Mouse (Mus musculus) liver, embryonic 13.5 days (tissue): ENCODE results near the gene Plin5. TPM values are rescaled to one million over a fixed set of nuclear protein-coding genes. Genes with fewer than 3 reads are reported as not detected.

Experiments used
- ATAC-seq: fragments of 200-750 bp; cut with Nextera tagmentation; 2 replicates; pipeline ENCODE4 v1.8.0; 2017; ENCODE audit warnings: low read depth, mild to moderate bottlenecking, moderate number of reproducible peaks, moderate library complexity
- DNase-seq: peaks from one replicate; pipeline ENCODE4 v3.0.0; 2022
- H3K27ac ChIP-seq: fragments of 300-500 bp; sonication (generic); 2 replicates; pipeline ENCODE4 v1.5.1; 2015; ENCODE audit warnings: moderate library complexity, mild to moderate bottlenecking, inconsistent platforms
- H3K27me3 ChIP-seq: fragments of 300-500 bp; sonication (generic); 2 replicates; pipeline ENCODE4 v1.6.1; 2015; ENCODE audit warnings: mild to moderate bottlenecking, inconsistent platforms
- H3K36me3 ChIP-seq: fragments of 300-500 bp; sonication (generic); 2 replicates; pipeline ENCODE4 v1.6.1; 2015; ENCODE audit warnings: mild to moderate bottlenecking, inconsistent platforms
- H3K4me1 ChIP-seq: fragments of 300-500 bp; sonication (generic); replicated peaks from 2 replicates; pipeline ENCODE4 v1.6.1; 2015; ENCODE audit warnings: inconsistent platforms
- H3K4me2 ChIP-seq: fragments of 300-500 bp; sonication (generic); 2 replicates; pipeline ENCODE4 v1.6.1; 2015; ENCODE audit warnings: inconsistent platforms, mild to moderate bottlenecking, moderate library complexity
- H3K4me3 ChIP-seq: fragments of 300-500 bp; sonication (generic); replicated peaks from 2 replicates; pipeline ENCODE4 v1.5.1; 2015; ENCODE audit warnings: mild to moderate bottlenecking, inconsistent platforms
- H3K9ac ChIP-seq: fragments of 300-500 bp; sonication (generic); 2 replicates; pipeline ENCODE4 v1.6.1; 2015; ENCODE audit warnings: mild to moderate bottlenecking, inconsistent platforms
- H3K9me3 ChIP-seq: fragments of 300-500 bp; sonication (generic); replicated peaks from 2 replicates; pipeline ENCODE4 v1.6.1; 2016; ENCODE audit warnings: inconsistent platforms
- WGBS: fragments of 180-500 bp; shearing (Covaris S2); methylation state at CpG from one replicate; pipeline ENCODE4 v1.1.7; 2015; ENCODE audit not compliant: insufficient replicate concordance; 5-methylcytosine and 5-hydroxymethylcytosine counted together
- polyA plus RNA-seq: library from polyadenylated mRNA; unstranded; fragments of >200 nt; fragmentation: Nextera tagmentation; extraction: Ambion mirVana; gene quantifications from 2 replicates; pipeline ENCODE4 v1.2.1, GENCODE M21; 2015

Gene Plin5
- 0.23 and 0.32 TPM in 2 replicates for polyA plus RNA-seq

- ATAC-seq (peak; percentile 59), DNase-seq (peak; percentile 42)
- H3K27me3 ChIP-seq, result peaks cover 56% of the 10 kb centered on the region
- peak within 1 kb of the TSS; percentile 38 for H3K4me3 ChIP-seq
- WGBS, result 3% methylated on average over 27 of the region's 27 CpGs
- no peak within 1 kb of the TSS for H3K9ac ChIP-seq
- H3K4me1 ChIP-seq, result peaks cover 15% of the 10 kb centered on the region
- H3K36me3 ChIP-seq, result no peaks in the 10 kb centered on the region
- H3K4me2 ChIP-seq, result peak within 1 kb of the TSS; percentile 64
- H3K27ac ChIP-seq, result no peak within 1 kb of the TSS
- no peaks in the 10 kb centered on the region for H3K9me3 ChIP-seq
Measured at GRCm38 (mm10) chr17:56117251-56117710, at the start of gene Plin5. TSS of gene Plin5 (minus strand) at chr17:56117596.

GRCm38 (mm10) chr17:56165671-56166070, 48.3 kb upstream of the Plin5 start:
- Histone ChIP-seq H3K4me1 (peaks cover 55% of the 10 kb centered on the region), H3K9ac (no peak overlapping the region), H3K27me3 (peaks cover 8% of the 10 kb centered on the region; the same call in 1 of the 2 replicates), H3K27ac (no peak overlapping the region), H3K4me2 (no peak overlapping the region), H3K36me3 (no peaks in the 10 kb centered on the region), H3K9me3 (no peaks in the 10 kb centered on the region), H3K4me3 (no peak overlapping the region)
- ATAC-seq (no peak), DNase-seq (no peak)
- WGBS, result 77% methylated on average over 11 of the region's 11 CpGs

- DNase-seq (no peak), ATAC-seq (no peak)
- no peaks in the 10 kb centered on the region for H3K9me3 ChIP-seq
- WGBS, result 39% methylated on average over 3 of the region's 3 CpGs
- H3K9ac ChIP-seq, result no peak overlapping the region
- H3K27me3 ChIP-seq, result peaks cover 10% of the 10 kb centered on the region
- H3K4me1 ChIP-seq, result peaks cover 44% of the 10 kb centered on the region
- H3K4me3 ChIP-seq, result no peak overlapping the region
- H3K27ac ChIP-seq, result no peak overlapping the region
- no peak overlapping the region for H3K4me2 ChIP-seq
- no peaks in the 10 kb centered on the region for H3K36me3 ChIP-seq
Measured at GRCm38 (mm10) chr17:56164510-56164909, 47.1 kb upstream of the Plin5 start.

- 62% methylated on average over 6 of the region's 6 CpGs for WGBS
- no peak overlapping the region for H3K27ac ChIP-seq
- H3K36me3 ChIP-seq, result no peaks in the 10 kb centered on the region
- no peak for DNase-seq
- H3K9ac ChIP-seq, result no peak overlapping the region
- H3K4me3 ChIP-seq, result no peak overlapping the region
- peaks cover 17% of the 10 kb centered on the region for H3K27me3 ChIP-seq
- H3K9me3 ChIP-seq, result no peaks in the 10 kb centered on the region
- no peak for ATAC-seq
- H3K4me1 ChIP-seq, result peaks cover 38% of the 10 kb centered on the region
- no peak overlapping the region; the same call in 1 of the 2 replicates for H3K4me2 ChIP-seq
Measured at GRCm38 (mm10) chr17:56163523-56164102, 46.2 kb upstream of the Plin5 start.

- Histone ChIP-seq H3K4me3 (peak within 1 kb of the TSS; percentile 54), H3K36me3 (no peaks in the 10 kb centered on the region), H3K27ac (no peak within 1 kb of the TSS), H3K4me2 (peak within 1 kb of the TSS; percentile 76), H3K27me3 (peaks cover 30% of the 10 kb centered on the region), H3K9ac (peak within 1 kb of the TSS; percentile 60), H3K9me3 (no peaks in the 10 kb centered on the region), H3K4me1 (peaks cover 36% of the 10 kb centered on the region)
- peak; percentile 97 for ATAC-seq
- 1% methylated on average over 30 of the region's 30 CpGs for WGBS
- peak; percentile 92 for DNase-seq
Measured at GRCm38 (mm10) chr17:56162231-56162774, 44.9 kb upstream of the Plin5 start, which contains the start of gene Tnfaip8l1. TSS of gene Tnfaip8l1 (plus strand) at chr17:56162477.

- Histone ChIP-seq H3K36me3 (no peaks in the 10 kb centered on the region), H3K4me2 (no peak overlapping the region), H3K4me3 (no peak overlapping the region), H3K4me1 (peaks cover 28% of the 10 kb centered on the region), H3K9ac (no peak overlapping the region), H3K27ac (no peak overlapping the region), H3K27me3 (peaks cover 50% of the 10 kb centered on the region), H3K9me3 (no peaks in the 10 kb centered on the region)
- DNase-seq (peak; percentile 30), ATAC-seq (no peak)
- 1% methylated on average over 9 of the region's 9 CpGs for WGBS
Measured at GRCm38 (mm10) chr17:56159729-56160128, 42.3 kb upstream of the Plin5 start.

GRCm38 (mm10) chr17:56153643-56154042, 36.2 kb upstream of the Plin5 start:
- no peaks in the 10 kb centered on the region for H3K36me3 ChIP-seq
- no peaks in the 10 kb centered on the region for H3K9me3 ChIP-seq
- peaks cover 73% of the 10 kb centered on the region for H3K27me3 ChIP-seq
- 41% methylated on average over 9 of the region's 9 CpGs for WGBS
- H3K4me3 ChIP-seq, result no peak overlapping the region
- no peak overlapping the region for H3K27ac ChIP-seq
- no peak overlapping the region for H3K9ac ChIP-seq
- ATAC-seq (peak; percentile 63), DNase-seq (no peak)
- H3K4me1 ChIP-seq, result peaks cover 12% of the 10 kb centered on the region
- no peak overlapping the region for H3K4me2 ChIP-seq

GRCm38 (mm10) chr17:56149897-56150296, 32.5 kb upstream of the Plin5 start:
- H3K4me1 ChIP-seq, result peaks cover 15% of the 10 kb centered on the region
- no peaks in the 10 kb centered on the region for H3K9me3 ChIP-seq
- WGBS, result 44% methylated on average over 2 of the region's 2 CpGs
- H3K27me3 ChIP-seq, result peaks cover 78% of the 10 kb centered on the region
- no peak overlapping the region for H3K4me2 ChIP-seq
- H3K9ac ChIP-seq, result no peak overlapping the region
- ATAC-seq, result no peak
- no peak for DNase-seq
- H3K36me3 ChIP-seq, result no peaks in the 10 kb centered on the region
- H3K4me3 ChIP-seq, result no peak overlapping the region
- H3K27ac ChIP-seq, result no peak overlapping the region

GRCm38 (mm10) chr17:56148790-56149618, 31.6 kb upstream of the Plin5 start:
- peak overlapping the region; percentile 19; the same call in 1 of the 2 replicates for H3K4me2 ChIP-seq
- DNase-seq, result no peak
- no peak for ATAC-seq
- no peak overlapping the region for H3K4me3 ChIP-seq
- H3K9ac ChIP-seq, result no peak overlapping the region
- H3K36me3 ChIP-seq, result no peaks in the 10 kb centered on the region
- WGBS, result 6% methylated on average over 30 of the region's 30 CpGs
- H3K4me1 ChIP-seq, result peaks cover 15% of the 10 kb centered on the region
- H3K27ac ChIP-seq, result no peak overlapping the region
- H3K9me3 ChIP-seq, result no peaks in the 10 kb centered on the region
- H3K27me3 ChIP-seq, result peaks cover 82% of the 10 kb centered on the region

GRCm38 (mm10) chr17:56148280-56148679, 30.9 kb upstream of the Plin5 start:
- DNase-seq, result no peak
- Histone ChIP-seq H3K4me2 (0 out of 2 replicates have a peak overlapping the region, but pooled peaks have one; percentile 19), H3K27me3 (peaks cover 85% of the 10 kb centered on the region), H3K36me3 (no peaks in the 10 kb centered on the region), H3K27ac (no peak overlapping the region), H3K9ac (no peak overlapping the region), H3K4me3 (no peak overlapping the region), H3K4me1 (peaks cover 12% of the 10 kb centered on the region), H3K9me3 (no peaks in the 10 kb centered on the region)
- ATAC-seq, result no peak
- WGBS, result 17% methylated on average over 9 of the region's 9 CpGs

GRCm38 (mm10) chr17:56147420-56147819, 30.0 kb upstream of the Plin5 start:
- Histone ChIP-seq H3K9ac (no peak overlapping the region), H3K27me3 (peaks cover 89% of the 10 kb centered on the region)
- 45% methylated on average over 12 of the region's 12 CpGs for WGBS

More at GRCm38 (mm10) chr17:56147420-56147819, 30.0 kb upstream of the Plin5 start:
- ATAC-seq, result no peak
- H3K4me3 ChIP-seq, result no peak overlapping the region
- H3K27ac ChIP-seq, result no peak overlapping the region
- no peak for DNase-seq
- no peak overlapping the region for H3K4me2 ChIP-seq
- peaks cover 12% of the 10 kb centered on the region for H3K4me1 ChIP-seq
- no peaks in the 10 kb centered on the region for H3K36me3 ChIP-seq
- H3K9me3 ChIP-seq, result no peaks in the 10 kb centered on the region
